14 mouse cellular contexts compared by ENCODE assay signal in genomic region chr13:97064844-97065621, GRCm38 (mm10). TPM values are rescaled to one million over a fixed set of nuclear protein-coding genes. Genes with fewer than 3 reads are reported as not detected.
DNase-seq lines count a peak whose midpoint lies in the region; ATAC-seq lines count a peak whose summit lies in the region.
"Not testable (repeated sequence)": the region's sequence is repeated elsewhere in the genome, so short reads cannot be mapped to it uniquely, and the experiment has no call there.
"Had no signal": no experiment of that assay in that cellular context is flagged by ENCODE, and none has a peak within 500 bp of the region (broad histone marks: within the 10 kb centered on the region; RNA-seq: fewer than 3 reads in every experiment).

No protein-coding gene starts in this region.

- H3K9me3 ChIP-seq in erythroblast, embryonic 14.5 days (ENCODE audit: control insufficient read depth, low read length); heart, embryonic 12.5 days (replicated peaks); intestine, embryonic 14.5 days (ENCODE audit: control insufficient read depth, low read length); liver, embryonic 11.5 days (ENCODE audit: control insufficient read depth, low read length); lung, embryonic 15.5 days; neural tube, embryonic 13.5 days: not testable (repeated sequence)

- DNase-seq in ES-CJ7 (ENCODE audit: low read depth, low spot score), result peak; percentile 85
- DNase-seq in intestine, embryonic 14.5 days (ENCODE audit: low spot score); liver, embryonic 11.5 days (ENCODE audit: low spot score): not testable (repeated sequence)

- WGBS in heart, embryonic 12.5 days, result 43% methylated on average over 18 of the region's 18 CpGs
- 43% methylated on average over 18 of the region's 18 CpGs for WGBS in intestine, embryonic 14.5 days
- 31% methylated on average over 18 of the region's 18 CpGs for WGBS in liver, embryonic 11.5 days
- 40% methylated on average over 18 of the region's 18 CpGs for WGBS in lung, embryonic 15.5 days
- WGBS in neural tube, embryonic 13.5 days, result 45% methylated on average over 18 of the region's 18 CpGs

- peak overlapping the region; percentile 26; the same call in 1 of the 2 replicates for H3K4me2 ChIP-seq in heart, embryonic 12.5 days
- H3K4me2 ChIP-seq in intestine, embryonic 14.5 days (ENCODE audit: low read length); lung, embryonic 15.5 days: not testable (repeated sequence)
- H3K4me2 ChIP-seq in liver, embryonic 11.5 days, result peak overlapping the region; percentile 60
- H3K4me2 ChIP-seq in neural tube, embryonic 13.5 days, result 0 out of 2 replicates have a peak overlapping the region, but pooled peaks have one; percentile 13

- H3K27ac ChIP-seq in heart, embryonic 12.5 days (ENCODE audit: poor library complexity, severe bottlenecking); intestine, embryonic 14.5 days (ENCODE audit: low read depth); lung, embryonic 15.5 days; neural tube, embryonic 13.5 days (replicated peaks): not testable (repeated sequence)
- peak overlapping the region; percentile 74 for H3K27ac ChIP-seq in liver, embryonic 11.5 days (ENCODE audit: low read depth, low read length)

- ATAC-seq in heart, embryonic 12.5 days (ENCODE audit: insufficient number of reproducible peaks, low FRiP score), result 0 out of 2 replicates have a peak, but pooled peaks have one; percentile 56
- ATAC-seq in intestine, embryonic 14.5 days (replicated peaks; ENCODE audit: low FRiP score, low TSS enrichment, low read depth), result peak; percentile 10; the same call in 1 of the 2 replicates
- ATAC-seq in liver, embryonic 11.5 days (replicated peaks; ENCODE audit: low FRiP score), result peak; percentile 37
- peak; percentile 21; the same call in 1 of the 2 replicates for ATAC-seq in lung, embryonic 15.5 days (ENCODE audit: borderline replicate concordance, extremely low read depth, low FRiP score, low TSS enrichment)
- ATAC-seq in neural tube, embryonic 13.5 days (ENCODE audit: low read depth), result not testable (repeated sequence)

- peak overlapping the region; percentile 53 for H3K4me3 ChIP-seq in erythroblast, embryonic 14.5 days (replicated peaks)
- not testable (repeated sequence) for H3K4me3 ChIP-seq in heart, embryonic 12.5 days; intestine, embryonic 14.5 days (ENCODE audit: low read depth, low read length); lung, embryonic 15.5 days; neural tube, embryonic 13.5 days
- peak overlapping the region; percentile 26; the same call in 1 of the 2 replicates for H3K4me3 ChIP-seq in liver, embryonic 11.5 days (ENCODE audit: low read depth, low read length)

- not testable (repeated sequence) for H3K36me3 ChIP-seq in erythroblast, embryonic 14.5 days (ENCODE audit: control insufficient read depth); heart, embryonic 12.5 days; intestine, embryonic 14.5 days (ENCODE audit: control insufficient read depth, insufficient read depth, low read length); liver, embryonic 11.5 days (ENCODE audit: control insufficient read depth, insufficient read depth, low read length); lung, embryonic 15.5 days; neural tube, embryonic 13.5 days

- H3K27me3 ChIP-seq in erythroblast, embryonic 14.5 days (ENCODE audit: control insufficient read depth); heart, embryonic 12.5 days (replicated peaks); intestine, embryonic 14.5 days (replicated peaks; ENCODE audit: control insufficient read depth, insufficient read depth, low read length); liver, embryonic 11.5 days (replicated peaks; ENCODE audit: control insufficient read depth, insufficient read depth, low read length); neural tube, embryonic 13.5 days: not testable (repeated sequence)
- peaks cover 28% of the 10 kb centered on the region for H3K27me3 ChIP-seq in lung, embryonic 15.5 days

- H3K4me1 ChIP-seq in erythroblast, embryonic 14.5 days (ENCODE audit: control insufficient read depth), result peaks cover 82% of the 10 kb centered on the region
- H3K4me1 ChIP-seq in heart, embryonic 12.5 days (replicated peaks), result peaks cover 25% of the 10 kb centered on the region
- H3K4me1 ChIP-seq in intestine, embryonic 14.5 days (replicated peaks; ENCODE audit: control insufficient read depth, insufficient read depth, low read length); lung, embryonic 15.5 days; neural tube, embryonic 13.5 days (replicated peaks): not testable (repeated sequence)
- peaks cover 17% of the 10 kb centered on the region for H3K4me1 ChIP-seq in liver, embryonic 11.5 days (replicated peaks; ENCODE audit: control insufficient read depth, insufficient read depth, low read length)

- not testable (repeated sequence) for H3K9ac ChIP-seq in heart, embryonic 12.5 days; intestine, embryonic 14.5 days (ENCODE audit: low read length); lung, embryonic 15.5 days; neural tube, embryonic 13.5 days
- H3K9ac ChIP-seq in liver, embryonic 11.5 days (ENCODE audit: low read depth, low read length), result peak overlapping the region; percentile 71

RNA-seq across cellular contexts. Expression of gene Fam169a, which starts 2.1 kb away (rescaled TPM):
- 0.01 and 0.04 TPM in 2 replicates for polyA plus RNA-seq in erythroblast, embryonic 14.5 days (2012)
- polyA plus RNA-seq in heart, embryonic 12.5 days (2016; fragmentation: Nextera tagmentation; extraction: Ambion mirVana), result 12.4 and 12.9 TPM in 2 replicates
- polyA plus RNA-seq in intestine, embryonic 14.5 days (2014; fragmentation: Nextera tagmentation; extraction: Ambion mirVana), result 5.5 and 7.0 TPM in 2 replicates
- polyA plus RNA-seq in liver, embryonic 11.5 days (2014; fragmentation: Nextera tagmentation; extraction: Ambion mirVana), result 8.9 and 10.0 TPM in 2 replicates
- 1.3 and 1.4 TPM in 2 replicates for polyA plus RNA-seq in lung, embryonic 15.5 days (2015; fragmentation: Nextera tagmentation; extraction: Ambion mirVana)
- 22.1 and 22.2 TPM in 2 replicates for polyA plus RNA-seq in neural tube, embryonic 13.5 days (2015; fragmentation: Nextera tagmentation; extraction: Ambion mirVana)
- polyA plus RNA-seq: G1E had no signal

RNA-seq across cellular contexts. Expression of gene 1700029F12Rik, which starts 30.9 kb away (rescaled TPM):
- not detected in 2 replicates for polyA plus RNA-seq in erythroblast, embryonic 14.5 days (2012)
- not detected in 2 replicates for polyA plus RNA-seq in heart, embryonic 12.5 days (2016; fragmentation: Nextera tagmentation; extraction: Ambion mirVana)
- polyA plus RNA-seq in intestine, embryonic 14.5 days (2014; fragmentation: Nextera tagmentation; extraction: Ambion mirVana), result not detected in 2 replicates
- not detected in 2 replicates for polyA plus RNA-seq in liver, embryonic 11.5 days (2014; fragmentation: Nextera tagmentation; extraction: Ambion mirVana)
- not detected in 2 replicates for polyA plus RNA-seq in lung, embryonic 15.5 days (2015; fragmentation: Nextera tagmentation; extraction: Ambion mirVana)
- not detected in 2 replicates for polyA plus RNA-seq in neural tube, embryonic 13.5 days (2015; fragmentation: Nextera tagmentation; extraction: Ambion mirVana)
- polyA plus RNA-seq: cortical plate, adult 2 months; forebrain, embryonic 16.5 days; G1E; heart, embryonic 15.5 days; limb, embryonic 12.5 days; lung, postnatal 0 days; neural tube, embryonic 14.5 days had no signal

RNA-seq across cellular contexts. Expression of gene Gm6169, which starts 34.0 kb away (rescaled TPM):
- polyA plus RNA-seq in erythroblast, embryonic 14.5 days (2012), result not detected in 2 replicates
- 1.9 and 3.3 TPM in 2 replicates for polyA plus RNA-seq in heart, embryonic 12.5 days (2016; fragmentation: Nextera tagmentation; extraction: Ambion mirVana)
- 3.7 and 5.9 TPM in 2 replicates for polyA plus RNA-seq in intestine, embryonic 14.5 days (2014; fragmentation: Nextera tagmentation; extraction: Ambion mirVana)
- polyA plus RNA-seq in liver, embryonic 11.5 days (2014; fragmentation: Nextera tagmentation; extraction: Ambion mirVana), result 1.9 and 2.0 TPM in 2 replicates
- 3.1 and 3.8 TPM in 2 replicates for polyA plus RNA-seq in lung, embryonic 15.5 days (2015; fragmentation: Nextera tagmentation; extraction: Ambion mirVana)
- 0.95 and 1.4 TPM in 2 replicates for polyA plus RNA-seq in neural tube, embryonic 13.5 days (2015; fragmentation: Nextera tagmentation; extraction: Ambion mirVana)
